Mouse (Mus musculus): ENCODE results near the gene Ms4a18.

DNA sequence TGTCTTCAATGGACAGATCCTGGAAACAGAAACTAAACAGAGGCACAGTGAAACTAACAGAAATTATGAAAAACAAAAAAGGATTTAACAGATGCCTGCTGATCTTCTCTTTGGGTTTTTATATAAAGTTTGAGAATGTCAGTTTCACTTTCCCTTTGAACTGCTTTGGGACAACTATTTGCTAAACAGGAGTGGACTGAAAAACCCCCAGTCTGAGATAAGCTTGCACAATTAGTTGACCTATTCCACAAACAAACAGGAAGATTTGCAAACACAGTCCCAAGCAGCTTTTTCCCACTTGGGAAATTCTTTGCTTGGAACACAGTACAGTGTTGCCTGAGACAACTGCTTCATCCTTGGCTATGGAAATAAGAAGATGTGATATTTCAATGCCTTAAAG, 19.7 kb upstream of the Ms4a18 start:
- TF ChIP-seq CTCF (IDR thresholded peaks at IDR 0.05; ENCODE audit: extremely low read depth, insufficient read depth, insufficient read length, insufficient replicate concordance) (no peak), POLR2A (IDR thresholded peaks at IDR 0.05; ENCODE audit: low read depth, low read length) (no peak)
